Mouse (Mus musculus) heart, adult 2 months (tissue): Measurements from ENCODE around the gene Ror1.

Experiments used
- CTCF ChIP-seq: fragments of 200-600 bp; IDR thresholded peaks from 2 replicates; pipeline ENCODE4 v1.8.1; 2022; ENCODE audit warnings: antibody characterized with exemption, mild to moderate bottlenecking, moderate library complexity
- EP300 ChIP-seq: fragments of 200-500 bp; IDR thresholded peaks from 2 replicates; pipeline ENCODE4 v1.6.1; 2011; ENCODE audit warnings: low read depth, low read length, control low read depth; ENCODE audit not compliant: insufficient read depth
- POLR2A ChIP-seq: fragments of 200-500 bp; IDR thresholded peaks from 2 replicates; pipeline ENCODE4 v1.6.1; 2011; ENCODE audit warnings: mild to moderate bottlenecking, low read depth, low read length, control low read depth; ENCODE audit not compliant: insufficient read depth

DNA sequence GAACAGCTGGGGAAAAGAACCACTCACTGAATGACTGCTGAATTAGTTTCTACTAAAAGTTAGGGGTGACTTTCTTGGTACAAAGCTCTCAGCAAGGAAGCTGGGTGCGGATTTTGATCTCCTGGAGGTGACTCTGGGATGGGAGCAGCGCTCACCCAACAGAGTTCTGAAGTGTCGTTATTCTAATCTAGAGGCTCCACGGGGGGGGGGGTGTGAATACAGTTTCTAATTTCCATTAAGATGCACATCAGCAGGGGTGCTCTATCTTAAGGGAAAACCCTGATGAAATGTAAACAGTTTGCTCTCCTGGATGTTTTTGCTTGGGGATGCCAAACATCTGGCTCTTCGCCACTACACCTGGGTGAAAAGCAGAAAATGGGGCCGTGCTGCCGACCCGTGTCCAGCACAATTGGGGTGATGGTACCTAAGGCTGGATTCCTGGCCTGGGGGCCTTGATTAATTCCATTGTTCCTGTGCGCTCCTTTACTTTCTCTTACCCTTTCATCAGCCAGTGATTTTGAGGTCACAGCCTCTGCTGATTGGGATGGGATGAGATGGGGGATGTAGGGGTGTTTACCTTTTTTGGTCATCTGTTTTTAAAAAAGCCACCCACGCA is 1.9 kb downstream of the Ror1 start:
- no peak for TF ChIP-seq CTCF
- no peak for TF ChIP-seq POLR2A
- TF ChIP-seq EP300, result no peak
